In genomic region chr2:94243053-94243916, GRCm38 (mm10) we compare ENCODE assay signal across 8 mouse cellular contexts.
DNase-seq lines count a peak whose midpoint lies in the region; ATAC-seq and TF ChIP-seq lines count a peak whose summit lies in the region.

No protein-coding gene starts in this region.

- H3K36me3 ChIP-seq in intestine, embryonic 15.5 days = no peaks in the 10 kb centered on the region

- 1% methylated on average over 50 of the region's 50 CpGs for WGBS in cerebellum, adult 2 months
- WGBS in intestine, embryonic 15.5 days = under 1% methylated on average over 50 of the region's 50 CpGs

- 0 out of 2 replicates have a peak overlapping the region, but pooled peaks have one; percentile 98 for H3K27ac ChIP-seq in cerebellum, adult 2 months (ENCODE audit: insufficient read depth, low read length)
- no peak overlapping the region for H3K27ac ChIP-seq in intestine, embryonic 15.5 days

- no peak for TF ChIP-seq POLR2A in cerebellum, adult 2 months (IDR thresholded peaks at IDR 0.05; ENCODE audit: borderline replicate concordance, insufficient read depth, low read length)

- peak overlapping the region; percentile 24; the same call in 1 of the 2 replicates for H3K4me2 ChIP-seq in intestine, embryonic 15.5 days (replicated peaks)

- DNase-seq in cerebellum, adult 2 months = peak; percentile 63 to 70
- DNase-seq in cerebellum, adult 8-10 months = no peak
- DNase-seq in right cerebral cortex, adult 18-20 months = peak; percentile 84
- no peak for DNase-seq in right cerebral cortex, postnatal 4 days
- DNase-seq in right cerebral cortex, adult 2 months (ENCODE audit: low spot score in 2 of 2) = peak; percentile 73 to 78
- DNase-seq in urinary bladder, postnatal 14 days (ENCODE audit: low spot score) = no peak
- no peak for DNase-seq in urinary bladder, postnatal 4 days (ENCODE audit: low spot score in 2 of 2)

- no peaks in the 10 kb centered on the region for H3K4me1 ChIP-seq in cerebellum, adult 2 months (ENCODE audit: control insufficient read depth, insufficient read depth, low read length)
- peaks cover 21% of the 10 kb centered on the region; the same call in 1 of the 2 replicates for H3K4me1 ChIP-seq in intestine, embryonic 15.5 days (replicated peaks)

- H3K9ac ChIP-seq in intestine, embryonic 15.5 days = no peak overlapping the region

- no peak for ATAC-seq in intestine, embryonic 15.5 days

- TF ChIP-seq CTCF in cerebellum, adult 2 months (IDR thresholded peaks at IDR 0.05; ENCODE audit: borderline replicate concordance, insufficient read depth, low read depth, low read length) = no peak

- peak overlapping the region; percentile 85 for H3K4me3 ChIP-seq in cerebellum, adult 2 months (replicated peaks; ENCODE audit: insufficient read depth, low read depth, low read length)
- H3K4me3 ChIP-seq in intestine, embryonic 15.5 days (replicated peaks) = no peak overlapping the region

- H3K9me3 ChIP-seq in intestine, embryonic 15.5 days = no peaks in the 10 kb centered on the region

- H3K27me3 ChIP-seq in cerebellum, adult 2 months (ENCODE audit: control insufficient read depth, insufficient read depth, low read length) = no peaks in the 10 kb centered on the region
- H3K27me3 ChIP-seq in intestine, embryonic 15.5 days (replicated peaks) = peaks cover 95% of the 10 kb centered on the region

Comparison
In these comparisons a context has a peak if more than half of its experiments do, and no peak if none do; other contexts are left out.
1. DNase-seq: peak in cerebellum, adult 2 months (2 of 2), right cerebral cortex, adult 18-20 months (single experiment) and right cerebral cortex, adult 2 months (2 of 2); none in cerebellum, adult 8-10 months (single experiment), right cerebral cortex, postnatal 4 days (single experiment), urinary bladder, postnatal 14 days (single experiment) and urinary bladder, postnatal 4 days (0 of 2).